Mouse (Mus musculus) erythroblast, embryonic 14.5 days (primary cell): ENCODE data around the gene Golgb1.

Experiments
- GATA1 ChIP-seq: IDR thresholded peaks from 2 replicates; pipeline ENCODE4 v1.6.1; 2012; ENCODE audit warnings: low read length, inconsistent platforms, mixed read lengths
- TAL1 ChIP-seq: IDR thresholded peaks from 3 replicates; pipeline ENCODE4 v1.6.1; 2012; ENCODE audit warnings: low read length, inconsistent platforms, mixed read lengths

GRCm38 (mm10) chr16:36828054-36828786 lies 46.7 kb upstream of the Golgb1 start, which contains the start of gene Iqcb1:
- TF ChIP-seq TAL1 (no peak), GATA1 (no peak)
